Mouse (Mus musculus) small intestine, adult 2 months (tissue): ENCODE measurements around the gene Mdm1.

ENCODE experiments used
- CTCF ChIP-seq: fragments of 200-500 bp; IDR thresholded peaks from 2 replicates; pipeline ENCODE4 v1.5.1; 2012; ENCODE audit warnings: low read depth, mild to moderate bottlenecking, control low read depth, inconsistent platforms, low read length, moderate library complexity, mixed read lengths; ENCODE audit not compliant: insufficient replicate concordance, insufficient read length; ENCODE audit errors: extremely low read depth
- POLR2A ChIP-seq: fragments of 200-500 bp; IDR thresholded peaks from 2 replicates; pipeline ENCODE4 v1.6.1; 2012; ENCODE audit warnings: low read depth, mild to moderate bottlenecking, control low read depth, inconsistent platforms, low read length, moderate library complexity

GRCm38 (mm10) chr10:118094853-118095252 lies 46.8 kb upstream of the Mdm1 start:
- TF ChIP-seq CTCF (no peak), POLR2A (no peak)
